Mouse (Mus musculus) forebrain, postnatal 0 days (tissue): Measurements from ENCODE around the gene Sox9. TPM values are rescaled to one million over a fixed set of nuclear protein-coding genes. Genes with fewer than 3 reads are reported as not detected.
A peak's percentile ranks its signal among the peaks of the same experiment; 100 is the strongest.

Experiments
- ATAC-seq: fragments of 200-750 bp; cut with Nextera tagmentation; 2 replicates; pipeline ENCODE4 v1.8.0; 2017; ENCODE audit warnings: mild to moderate bottlenecking, moderate library complexity
- DNase-seq: peaks from one replicate; pipeline ENCODE4 v3.0.0-alpha.2; 2015
- H3K27ac ChIP-seq: fragments of 300-500 bp; sonication (generic); 2 replicates; pipeline ENCODE4 v1.5.1; 2014; ENCODE audit warnings: low read depth, mild to moderate bottlenecking, antibody characterized with exemption, low read length, moderate library complexity, mixed read lengths
- H3K27me3 ChIP-seq: fragments of 300-500 bp; sonication (generic); 2 replicates; pipeline ENCODE4 v1.6.1; 2014; ENCODE audit warnings: mild to moderate bottlenecking, low read length, mixed read lengths; ENCODE audit not compliant: insufficient read depth
- H3K36me3 ChIP-seq: fragments of 300-500 bp; sonication (generic); 2 replicates; pipeline ENCODE4 v1.6.1; 2014; ENCODE audit warnings: mild to moderate bottlenecking, moderate library complexity; ENCODE audit not compliant: insufficient read depth
- H3K4me1 ChIP-seq: fragments of 300-500 bp; sonication (generic); 2 replicates; pipeline ENCODE4 v1.6.1; 2014; ENCODE audit warnings: antibody characterized with exemption; ENCODE audit not compliant: insufficient read depth
- H3K4me2 ChIP-seq: fragments of 300-500 bp; sonication (generic); 2 replicates; pipeline ENCODE4 v1.6.1; 2014; ENCODE audit warnings: low read depth, mild to moderate bottlenecking, moderate library complexity
- H3K4me3 ChIP-seq: fragments of 300-500 bp; sonication (generic); 2 replicates; pipeline ENCODE4 v1.5.1; 2014; ENCODE audit warnings: low read depth, low read length, mixed read lengths
- H3K9ac ChIP-seq: fragments of 300-500 bp; sonication (generic); 2 replicates; pipeline ENCODE4 v1.6.1; 2014; ENCODE audit warnings: mild to moderate bottlenecking
- H3K9me3 ChIP-seq: fragments of 300-500 bp; sonication (generic); 2 replicates; pipeline ENCODE4 v1.6.1; 2016; ENCODE audit warnings: low read length
- CTCF ChIP-seq: sonication (generic); IDR thresholded peaks from 2 replicates; pipeline ENCODE4 v1.5.1; 2016; ENCODE audit warnings: antibody characterized with exemption, control low read depth, low read depth
- WGBS: fragments of 180-500 bp; shearing (Covaris S2); extraction: QIAGEN DNeasy Blood & Tissue Kit; methylation state at CpG from one replicate; pipeline ENCODE4 v1.1.7; 2014; 5-methylcytosine and 5-hydroxymethylcytosine counted together
- polyA plus RNA-seq: library from polyadenylated mRNA; unstranded; fragments of >200 nt; fragmentation: Nextera tagmentation; extraction: Ambion mirVana; gene quantifications from 2 replicates; pipeline ENCODE4 v1.2.1, GENCODE M21; 2015
- total RNA-seq: library from RNA; depleted of rRNA; stranded (reverse); fragments of >200 nt; gene quantifications from 2 replicates; pipeline ENCODE4 v1.2.3, GENCODE M21; 2014

Gene Sox9
- total and polyA plus RNA-seq, 2 experiments from 2014 or later: 6.1 to 46.6 TPM

- DNase-seq (no peak), ATAC-seq (no peak)
- H3K9me3 ChIP-seq: no peaks in the 10 kb centered on the region
- no peak for TF ChIP-seq CTCF
- H3K4me2 ChIP-seq: no peak overlapping the region
- no peak overlapping the region for H3K4me3 ChIP-seq
- H3K27ac ChIP-seq: no peak overlapping the region
- no peak overlapping the region for H3K9ac ChIP-seq
- H3K36me3 ChIP-seq: no peaks in the 10 kb centered on the region
- no peaks in the 10 kb centered on the region for H3K27me3 ChIP-seq
- WGBS: 89% methylated on average over 5 of the region's 5 CpGs
- no peaks in the 10 kb centered on the region for H3K4me1 ChIP-seq
These were observed 14.4 kb downstream of the Sox9 start for GRCm38 (mm10) chr11:112796379-112796778.

DNA sequence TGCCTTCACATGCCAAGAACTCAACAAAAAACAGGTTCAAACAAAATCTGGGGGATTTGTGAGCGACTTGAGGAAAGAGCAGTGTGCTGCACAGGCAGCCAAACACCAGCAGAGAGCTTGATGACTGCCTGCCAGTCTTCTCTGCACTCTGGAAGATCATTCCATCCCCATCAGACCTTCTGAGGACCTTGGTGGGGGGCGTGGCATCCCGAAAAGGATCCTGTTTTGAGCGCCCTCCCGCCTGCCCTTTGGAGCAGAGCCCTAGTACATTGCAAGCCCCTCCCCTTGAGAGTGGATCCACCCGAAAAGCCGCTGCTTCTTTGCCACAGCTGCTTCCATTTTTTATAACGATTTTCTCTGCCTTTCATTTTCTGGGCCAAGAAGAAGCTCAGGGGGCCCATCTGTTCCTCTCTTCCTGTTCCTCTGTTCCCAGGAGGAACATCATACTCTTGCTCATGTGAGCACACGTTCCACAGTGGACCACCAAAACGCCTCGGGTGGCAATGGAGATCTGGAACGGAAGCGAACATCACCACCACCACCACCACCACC lies 16.9 kb downstream of the Sox9 start:
- ATAC-seq: no peak
- Histone ChIP-seq H3K36me3 (no peaks in the 10 kb centered on the region), H3K4me1 (no peaks in the 10 kb centered on the region), H3K4me2 (no peak overlapping the region), H3K27me3 (no peaks in the 10 kb centered on the region), H3K9ac (no peak overlapping the region), H3K4me3 (no peak overlapping the region), H3K27ac (no peak overlapping the region), H3K9me3 (no peaks in the 10 kb centered on the region)
- no peak for DNase-seq
- TF ChIP-seq CTCF: no peak
- WGBS: 58% methylated on average over 13 of the region's 13 CpGs

DNA sequence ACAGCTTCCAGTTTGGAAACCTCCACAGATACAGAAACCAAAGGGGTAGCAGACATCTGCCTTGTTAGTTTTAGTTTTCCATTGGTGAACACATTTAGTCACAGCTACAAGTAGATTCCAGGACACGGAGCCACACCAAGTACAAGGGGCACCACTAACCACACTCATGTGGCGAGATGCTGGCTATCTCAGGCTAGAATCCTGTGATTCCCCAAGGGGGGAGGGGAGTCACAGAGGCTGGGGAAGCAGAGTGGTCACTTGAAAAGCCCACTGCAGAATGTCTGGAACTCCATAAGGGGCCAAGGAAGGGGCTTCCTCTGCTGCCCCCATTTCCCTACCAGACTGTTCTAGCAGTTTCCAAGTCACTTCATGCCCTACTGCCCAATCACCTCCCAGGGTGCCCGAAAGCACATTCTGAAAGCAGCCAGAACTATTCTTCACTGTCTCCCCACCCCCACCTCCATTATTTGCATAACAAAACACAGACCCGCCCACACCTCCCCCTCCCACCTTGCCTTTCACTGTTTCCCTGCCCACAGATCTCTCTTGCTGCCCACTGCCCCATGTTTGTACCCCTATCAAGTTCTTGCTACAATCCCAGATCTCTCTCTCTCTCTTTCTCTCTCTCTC lies 19.3 kb downstream of the Sox9 start:
- Histone ChIP-seq H3K9ac (no peak overlapping the region), H3K9me3 (no peaks in the 10 kb centered on the region), H3K4me2 (no peak overlapping the region), H3K36me3 (no peaks in the 10 kb centered on the region), H3K4me1 (no peaks in the 10 kb centered on the region), H3K27ac (no peak overlapping the region), H3K27me3 (no peaks in the 10 kb centered on the region), H3K4me3 (no peak overlapping the region)
- 26% methylated on average over 4 of the region's 4 CpGs for WGBS
- DNase-seq (no peak), ATAC-seq (no peak)
- no peak for TF ChIP-seq CTCF

- no peak for ATAC-seq
- 62% methylated on average over 8 of the region's 8 CpGs for WGBS
These were observed 25.9 kb downstream of the Sox9 start for GRCm38 (mm10) chr11:112807838-112808506.

GRCm38 (mm10) chr11:112810447-112811151 lies 28.6 kb downstream of the Sox9 start:
- Histone ChIP-seq H3K27ac (peak overlapping the region; percentile 57; the same call in 1 of the 2 replicates), H3K9me3 (no peaks in the 10 kb centered on the region), H3K4me2 (peak overlapping the region; percentile 57), H3K4me1 (peaks cover 18% of the 10 kb centered on the region), H3K9ac (peak overlapping the region; percentile 25; the same call in 1 of the 2 replicates), H3K4me3 (peak overlapping the region; percentile 27), H3K27me3 (no peaks in the 10 kb centered on the region), H3K36me3 (no peaks in the 10 kb centered on the region)
- DNase-seq: no peak
- 2% methylated on average over 17 of the region's 17 CpGs for WGBS
- no peak for TF ChIP-seq CTCF
- peak; percentile 32 for ATAC-seq

More at GRCm38 (mm10) chr11:112807838-112808506, 25.9 kb downstream of the Sox9 start:
- Histone ChIP-seq H3K36me3 (no peaks in the 10 kb centered on the region), H3K4me1 (peaks cover 18% of the 10 kb centered on the region), H3K9ac (no peak overlapping the region), H3K9me3 (no peaks in the 10 kb centered on the region), H3K27ac (no peak overlapping the region), H3K4me3 (no peak overlapping the region), H3K4me2 (no peak overlapping the region), H3K27me3 (no peaks in the 10 kb centered on the region)
- DNase-seq: no peak
- no peak for TF ChIP-seq CTCF

DNA sequence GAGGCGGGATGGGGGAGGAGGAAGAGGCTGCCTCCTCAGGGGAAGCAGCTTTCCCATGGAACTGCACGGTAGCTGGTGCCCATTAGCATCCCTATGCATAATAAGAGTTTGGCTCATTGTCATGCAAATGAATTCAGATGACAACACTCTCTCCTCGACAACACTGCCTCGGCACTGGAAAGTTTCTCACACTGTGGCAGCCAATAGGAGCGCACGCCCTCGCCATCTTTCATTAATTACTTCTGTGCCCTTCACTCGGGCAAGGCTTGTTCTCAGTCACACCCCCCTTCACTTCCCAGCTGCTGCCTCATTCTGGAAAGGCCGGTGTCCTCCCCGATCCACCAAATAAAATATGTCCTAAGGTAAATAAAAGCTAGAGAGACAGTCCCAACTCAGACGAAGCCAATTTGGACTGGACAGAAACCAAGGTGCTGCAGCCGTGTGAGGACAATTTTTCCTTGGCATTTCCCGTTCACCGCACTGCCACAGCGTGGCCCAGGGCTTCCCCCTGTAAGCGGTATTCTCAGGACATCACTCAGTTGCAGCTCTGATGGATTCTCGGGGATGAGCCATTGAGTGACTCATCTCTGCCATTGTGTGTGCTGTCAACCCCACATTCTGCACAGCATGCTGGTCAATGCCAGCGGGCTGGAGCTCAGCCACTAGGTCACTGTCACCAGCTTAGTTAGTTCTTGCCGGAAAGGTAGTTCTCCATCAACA lies 29.3 kb downstream of the Sox9 start:
- peak; percentile 80 for DNase-seq
- TF ChIP-seq CTCF: no peak
- WGBS: 3% methylated on average over 19 of the region's 19 CpGs
- peak; percentile 96 for ATAC-seq
- Histone ChIP-seq H3K27ac (peak overlapping the region; percentile 70), H3K9ac (peak overlapping the region; percentile 25; the same call in 1 of the 2 replicates), H3K36me3 (no peaks in the 10 kb centered on the region), H3K4me1 (peaks cover 18% of the 10 kb centered on the region), H3K9me3 (no peaks in the 10 kb centered on the region), H3K4me3 (peak overlapping the region; percentile 27), H3K4me2 (peak overlapping the region; percentile 57), H3K27me3 (no peaks in the 10 kb centered on the region)
